Mouse (Mus musculus): Measurements from ENCODE around the gene Sypl.

Sypl gene

GRCm38 (mm10) chr12:33007176-33007575 lies 53.5 kb downstream of the Sypl start:
- no peak for DNase-seq

DNA sequence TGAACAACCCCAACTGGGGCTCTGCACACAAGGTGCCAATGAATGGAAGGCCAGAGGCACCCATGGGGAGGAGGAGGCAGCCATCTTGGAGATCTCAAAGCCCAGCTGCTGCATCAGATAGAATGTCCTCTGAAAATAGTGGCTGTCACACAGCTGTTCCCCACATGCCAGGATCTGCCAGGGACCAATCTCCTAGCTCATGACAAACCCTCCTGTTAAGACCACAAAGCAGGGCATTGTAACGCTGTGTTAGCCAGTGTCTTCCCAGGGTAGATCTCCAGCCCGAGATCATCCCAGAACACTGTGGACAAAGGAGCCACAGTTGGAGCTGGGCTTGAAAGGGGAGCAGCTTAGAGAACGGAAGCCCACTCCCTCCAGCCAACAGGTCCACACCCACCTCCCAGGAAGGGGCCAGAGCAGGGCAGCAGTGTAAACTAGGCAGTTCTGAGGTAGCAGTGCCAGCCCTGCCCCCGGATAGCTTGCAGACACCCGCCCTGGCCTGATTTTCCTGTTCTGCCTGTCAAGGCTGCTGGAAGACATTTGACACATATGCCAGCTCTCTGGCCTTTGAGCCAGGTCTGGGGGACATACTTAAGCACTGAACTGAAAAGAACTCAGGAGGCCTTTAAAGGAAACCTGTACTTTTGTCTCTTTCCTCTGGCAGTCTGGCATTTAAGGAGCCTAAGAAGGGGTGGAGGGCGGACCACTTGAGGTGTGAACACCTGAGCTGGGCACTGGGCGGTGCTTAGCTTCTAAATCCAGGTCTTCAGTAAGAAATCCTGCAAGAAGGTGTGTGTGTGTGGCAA lies 54.8 kb downstream of the Sypl start:
- no peak for DNase-seq

DNA sequence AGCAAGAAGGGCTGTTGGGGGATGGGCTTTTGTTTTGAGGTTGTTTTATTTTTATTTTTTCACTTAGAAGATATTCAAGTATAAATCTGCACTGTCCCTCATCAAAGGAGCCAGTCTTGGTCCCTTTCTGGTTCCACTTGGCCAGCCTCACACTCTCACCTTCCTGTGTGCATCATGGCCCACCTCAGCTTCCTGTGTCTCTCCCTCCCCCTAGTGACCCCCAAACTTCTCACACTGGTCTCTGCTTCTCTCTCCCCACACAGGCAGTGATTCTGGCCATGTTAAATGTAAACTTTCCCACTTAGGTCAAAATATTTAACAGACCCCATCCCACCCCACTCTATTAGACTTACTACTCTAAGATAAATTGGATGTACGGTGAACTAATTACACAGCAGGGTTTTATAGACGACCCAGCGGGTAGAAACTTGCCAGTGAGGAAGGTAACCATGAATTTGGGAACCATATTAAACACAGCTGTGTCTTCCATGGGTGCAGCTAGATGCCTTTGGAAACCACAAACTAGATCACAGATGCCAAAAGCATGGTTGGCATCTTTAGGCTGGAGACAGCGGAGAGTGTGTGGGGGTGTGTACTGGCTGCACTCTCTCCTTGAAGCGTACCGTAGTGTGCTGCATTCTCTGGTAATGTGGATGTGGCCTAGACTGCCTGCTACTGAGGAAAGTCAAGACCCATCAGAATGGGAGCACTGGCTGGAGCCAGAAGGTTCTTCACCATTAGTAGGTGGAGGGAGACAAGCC lies 55.7 kb downstream of the Sypl start:
- no peak for DNase-seq

DNA sequence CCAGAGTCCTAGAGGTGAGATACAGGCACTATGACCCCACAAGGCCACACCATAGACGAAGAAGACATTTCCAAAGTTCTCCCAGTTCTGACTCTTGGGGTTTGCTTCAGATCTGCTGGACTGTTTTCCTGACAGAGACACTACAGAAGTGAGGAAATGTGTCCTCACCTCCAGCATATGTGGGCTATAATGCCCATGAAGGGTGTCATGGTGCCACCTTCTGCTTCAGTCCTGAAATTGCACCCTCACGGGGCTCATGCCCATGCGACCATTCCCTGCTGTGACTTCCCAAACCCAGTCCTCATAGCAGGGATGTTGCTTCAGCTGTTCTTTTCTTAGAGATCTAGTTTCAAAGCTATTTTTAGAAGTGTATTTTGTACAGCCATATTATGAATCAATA lies 56.3 kb downstream of the Sypl start:
- DNase-seq = no peak

DNA sequence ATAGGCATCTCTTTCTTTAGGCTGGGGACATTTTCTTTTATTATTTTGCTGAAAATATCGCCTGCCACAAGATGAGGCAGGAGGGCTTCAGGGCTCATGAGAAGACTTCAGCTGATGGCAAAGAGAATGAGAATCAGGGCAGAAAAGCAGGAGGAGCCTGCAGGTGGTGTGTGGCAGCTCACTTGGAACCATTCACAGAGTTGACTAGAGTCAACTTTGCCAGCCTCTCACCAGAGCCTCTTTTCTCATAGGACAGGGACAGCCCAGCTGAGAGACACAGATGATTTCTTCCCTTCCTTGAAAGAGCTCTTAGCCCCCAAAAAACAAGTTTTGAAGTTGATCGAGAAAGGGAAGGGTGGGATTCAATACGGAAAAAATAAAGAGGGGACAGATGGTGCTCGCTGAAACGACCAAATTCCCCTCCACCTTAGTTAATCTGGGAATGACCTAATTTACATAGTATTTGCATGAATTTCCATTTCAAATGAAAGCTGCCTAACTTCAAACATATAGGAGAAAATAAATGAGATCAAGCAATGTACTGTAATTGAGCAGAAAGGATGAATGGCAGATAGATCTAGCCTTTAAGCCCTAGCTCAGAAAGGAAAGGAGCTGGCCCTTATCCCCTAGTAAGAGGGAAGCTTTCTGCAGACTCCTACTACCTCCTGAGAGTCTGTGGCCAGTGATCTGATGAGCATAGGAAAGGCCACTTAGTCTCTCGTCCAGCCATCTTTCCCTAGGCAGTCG lies 60.5 kb downstream of the Sypl start:
- DNase-seq = no peak

DNA sequence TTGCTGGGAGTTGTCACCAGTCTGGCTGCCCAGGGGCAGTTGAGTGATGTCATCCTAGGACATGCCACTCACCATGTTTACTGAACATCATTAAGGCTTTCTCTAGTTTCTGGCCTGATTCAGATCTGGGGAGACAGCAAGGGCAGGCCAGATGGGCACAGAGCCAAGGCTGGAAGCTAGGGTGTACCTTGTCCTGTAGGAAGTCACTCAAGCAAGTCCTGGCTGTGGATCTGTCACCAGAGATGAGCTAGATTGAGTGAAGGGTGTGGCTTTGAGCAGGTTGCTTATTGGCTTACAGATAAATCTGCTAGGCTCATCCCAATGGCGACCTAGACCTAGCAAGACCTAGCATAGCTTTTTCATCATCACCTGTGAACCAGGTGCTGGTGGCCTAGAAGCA lies 61.4 kb downstream of the Sypl start:
- DNase-seq = no peak

DNA sequence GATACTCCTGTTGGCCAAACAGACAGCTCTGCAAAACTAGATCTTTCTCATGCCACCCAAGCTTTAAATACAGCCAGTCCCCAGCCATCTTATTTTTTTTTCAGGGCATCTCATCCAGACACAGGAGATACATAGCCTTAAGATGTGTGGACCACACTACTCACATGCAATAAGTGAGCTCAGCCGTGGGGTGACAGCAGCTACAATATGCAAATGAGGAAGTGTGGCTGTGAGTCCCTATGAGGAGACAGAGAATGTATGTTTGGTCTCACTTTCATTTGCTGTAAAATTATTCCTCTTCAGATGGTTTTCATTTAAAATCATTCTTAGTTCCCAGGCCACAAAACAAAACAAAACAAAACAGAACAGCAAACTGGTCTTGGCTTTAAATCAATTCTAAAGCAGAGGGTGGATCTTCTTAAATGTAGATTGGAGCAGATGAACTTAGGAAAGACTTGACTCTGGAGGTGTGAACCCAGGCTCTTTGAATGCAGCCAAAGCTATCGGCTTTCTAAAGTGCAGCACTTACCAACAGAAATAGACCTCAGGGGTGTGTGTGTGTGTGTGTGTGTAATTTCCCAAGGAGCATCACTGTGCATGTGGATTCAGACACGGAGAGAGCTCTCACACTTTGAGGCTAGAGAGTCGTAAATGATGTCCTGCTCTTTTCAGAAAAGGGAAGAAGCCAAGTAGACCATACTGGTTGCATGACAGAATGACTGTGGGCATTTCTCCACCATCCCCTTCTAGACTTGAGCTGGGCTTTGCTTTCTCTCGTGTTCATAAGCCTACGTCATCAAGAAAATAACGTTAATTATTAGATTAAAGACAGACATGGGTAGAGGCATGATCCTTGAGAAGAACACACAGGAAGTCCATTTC lies 63.4 kb downstream of the Sypl start:
- no peak for DNase-seq

- no peak for DNase-seq
Measured at GRCm38 (mm10) chr12:33018601-33019000, 64.9 kb downstream of the Sypl start.

- DNase-seq = no peak
Measured at GRCm38 (mm10) chr12:33020011-33020410, 66.3 kb downstream of the Sypl start.

GRCm38 (mm10) chr12:33021140-33021539 lies 67.4 kb downstream of the Sypl start:
- no peak for DNase-seq

DNA sequence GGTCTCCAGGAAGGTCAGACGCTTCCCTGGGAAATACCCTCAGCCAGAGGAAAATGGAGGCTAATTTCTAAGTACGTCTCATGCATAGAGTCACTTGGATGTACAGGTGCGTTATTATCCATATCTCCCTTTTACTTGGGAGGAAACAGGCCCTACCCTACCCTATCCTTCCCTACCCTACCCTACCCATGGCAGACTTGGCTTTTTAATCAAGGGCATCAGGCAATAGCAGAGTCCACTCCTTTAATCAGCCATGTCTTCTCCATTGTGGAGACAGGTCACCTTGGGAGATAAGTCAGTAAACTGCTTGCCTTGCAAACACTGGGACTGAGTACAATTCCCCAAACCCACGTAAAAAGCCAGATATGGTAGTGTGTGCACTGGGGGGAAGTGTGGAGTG lies 68.1 kb downstream of the Sypl start:
- no peak for DNase-seq

DNA sequence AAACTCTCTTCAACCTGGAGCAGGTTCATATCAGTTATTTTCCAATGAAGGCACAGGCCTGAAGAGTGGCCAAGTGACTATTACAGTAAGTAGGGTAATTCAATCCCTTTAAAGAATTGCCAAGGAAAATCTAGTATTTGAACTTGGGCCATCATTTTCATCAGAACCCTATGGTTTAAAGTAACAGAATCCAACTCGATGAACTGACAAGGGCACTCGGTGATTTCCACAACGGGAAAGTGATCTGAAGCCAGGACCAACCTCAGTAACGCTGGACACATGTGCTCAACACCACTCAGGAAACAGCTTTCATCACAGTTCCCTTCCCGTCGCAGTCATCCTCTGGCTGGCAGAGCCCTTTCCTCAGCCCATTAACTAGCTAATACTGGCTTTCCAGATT lies 70.8 kb downstream of the Sypl start:
- no peak for DNase-seq

- DNase-seq = peak; percentile 69
Measured at GRCm38 (mm10) chr12:33027093-33027492, 73.4 kb downstream of the Sypl start.

GRCm38 (mm10) chr12:33028109-33028691 lies 74.5 kb downstream of the Sypl start:
- no peak for DNase-seq

DNA sequence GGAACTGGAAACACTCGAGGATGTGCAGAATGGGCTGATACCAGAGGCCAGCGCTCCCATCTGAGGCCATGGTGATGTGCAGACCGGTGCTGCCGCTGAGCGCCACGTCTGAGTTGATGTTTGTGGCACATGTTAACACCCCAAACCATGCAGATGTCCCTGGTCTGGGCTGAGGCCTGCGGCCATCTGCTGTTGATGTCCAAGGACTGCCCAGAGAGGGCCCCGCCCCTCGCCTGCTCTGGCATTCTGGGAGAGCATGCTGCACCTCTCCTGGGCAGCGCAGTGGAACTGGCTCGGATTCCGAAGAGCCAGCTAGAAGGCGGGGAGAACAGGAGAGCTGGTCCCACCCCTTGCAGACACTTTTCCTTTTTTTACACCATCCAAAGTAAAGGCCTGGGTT lies 75.0 kb downstream of the Sypl start:
- no peak for DNase-seq
